Mouse (Mus musculus) liver, embryonic 14 days (tissue): ENCODE data around the gene Mrgprb4. TPM values are rescaled to one million over a fixed set of nuclear protein-coding genes. Genes with fewer than 3 reads are reported as not detected.

Experiments used
- polyA plus RNA-seq: library from polyadenylated mRNA; depleted of rRNA; stranded (reverse); fragments of >200 nt; gene quantifications from 2 replicates; pipeline ENCODE4 v1.2.3, GENCODE M21; 2012; rRNA removed

Gene Mrgprb4
- not detected in 2 replicates for polyA plus RNA-seq

GRCm38 (mm10) chr7:48199188-48199587, at the start of gene Mrgprb4:
Mrgprb4 (minus strand) TSS chr7:48199288.

GRCm38 (mm10) chr7:48168919-48169318, 30.2 kb downstream of the Mrgprb4 start, which contains the start of gene Mrgprb5:
Mrgprb5 (minus strand) TSS chr7:48169019.

Other genes with a start within 250 kb of the Mrgprb4 start
- gene Mrgpra4, start 217.2 kb downstream of the Mrgprb4 start, polyA plus RNA-seq, result not detected in 2 replicates
- gene Mrgprx1, start 171.7 kb downstream of the Mrgprb4 start, polyA plus RNA-seq, result not detected in 2 replicates
- not detected in 2 replicates for gene Mrgprb5, start 30.3 kb downstream of the Mrgprb4 start, polyA plus RNA-seq
- not detected in 2 replicates for gene Mrgprb8, start 189.2 kb upstream of the Mrgprb4 start, polyA plus RNA-seq